Mouse (Mus musculus): ENCODE data around the gene Avpr1b. TPM values are rescaled to one million over a fixed set of nuclear protein-coding genes. Genes with fewer than 3 reads are reported as not detected.

Avpr1b gene
- 0.11 TPM for polyA plus RNA-seq (2014; fragmentation: Illumina TruSeq; extraction: RNeasy Lipid Tissue Mini Kit (QIAGEN cat#74804); ENCODE audit: low replicate concordance)

DNA sequence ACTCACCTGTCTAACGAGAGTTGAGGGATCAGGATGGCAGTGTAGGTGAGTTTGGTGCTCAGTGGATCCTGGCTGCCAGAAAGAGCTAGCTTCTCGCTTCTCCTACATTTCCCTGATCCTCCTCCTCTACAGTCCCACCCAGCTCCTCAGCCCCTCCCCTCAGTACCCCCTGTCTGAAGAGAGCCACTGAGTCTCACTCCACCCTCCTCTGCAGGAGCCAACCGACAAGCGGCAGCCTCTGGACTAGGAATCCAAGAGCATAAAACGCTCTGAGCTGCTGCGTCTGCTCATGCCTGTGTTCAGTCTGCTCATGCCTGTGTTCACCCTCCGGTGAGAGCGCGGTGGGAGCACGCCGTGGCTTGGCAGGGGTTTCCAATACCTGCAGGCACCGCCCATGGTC, at the start of gene Avpr1b:
Gene Avpr1b (plus strand): TSS at position 335 of the 400 bp plus-strand sequence.

DNA sequence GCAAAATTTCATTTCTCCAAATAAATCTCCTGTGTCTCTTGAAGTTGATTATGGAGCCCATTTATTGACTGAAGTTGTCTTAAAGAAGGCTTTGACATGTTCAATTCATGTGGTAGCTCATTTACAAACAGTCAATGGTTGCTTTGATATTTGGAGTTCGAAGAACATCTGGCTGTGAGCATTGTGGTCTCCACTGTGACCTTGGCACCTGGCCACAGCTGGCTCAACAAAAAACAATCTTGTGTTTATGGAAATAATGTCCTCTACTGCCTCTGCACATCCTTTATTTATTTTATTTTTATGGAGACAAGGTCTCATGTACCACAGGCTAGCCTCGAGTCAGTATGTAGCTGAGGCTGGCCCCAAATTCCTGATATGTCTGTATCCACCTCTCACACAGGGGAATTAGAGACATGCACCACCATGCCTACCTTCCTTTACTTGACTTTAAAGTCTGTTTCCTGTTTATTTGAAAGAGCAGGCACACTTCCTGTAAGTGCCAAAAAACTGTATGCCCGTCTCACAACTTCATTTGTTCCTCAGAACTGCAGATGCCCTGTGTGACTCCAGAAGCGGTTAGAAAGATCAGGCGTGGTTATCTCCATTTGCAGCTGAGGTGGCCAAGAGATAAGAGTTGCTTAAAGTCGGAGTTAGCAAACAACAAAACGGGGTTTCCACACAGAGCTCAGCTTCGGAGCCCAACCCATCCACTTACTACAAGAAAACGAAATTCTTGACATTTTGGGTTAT, 38.9 kb downstream of the Avpr1b start, which contains the start of gene Ctse:
Gene Ctse (plus strand): TSS at position 516 of the 750 bp plus-strand sequence.

Other genes starting within 250 kb of the Avpr1b start
- 4.3 TPM for gene Srgap2, start 71.9 kb upstream of the Avpr1b start, polyA plus RNA-seq (2014; fragmentation: Illumina TruSeq; extraction: RNeasy Lipid Tissue Mini Kit (QIAGEN cat#74804); ENCODE audit: low replicate concordance)
- 1.9 TPM for gene Fam72a, start 71.3 kb upstream of the Avpr1b start, polyA plus RNA-seq (2014; fragmentation: Illumina TruSeq; extraction: RNeasy Lipid Tissue Mini Kit (QIAGEN cat#74804); ENCODE audit: low replicate concordance)
- 1.7 TPM for gene Ctse, start 39.1 kb downstream of the Avpr1b start, polyA plus RNA-seq (2014; fragmentation: Illumina TruSeq; extraction: RNeasy Lipid Tissue Mini Kit (QIAGEN cat#74804); ENCODE audit: low replicate concordance)
- 2.6 TPM for gene Rab7b, start 89.5 kb downstream of the Avpr1b start, polyA plus RNA-seq (2014; fragmentation: Illumina TruSeq; extraction: RNeasy Lipid Tissue Mini Kit (QIAGEN cat#74804); ENCODE audit: low replicate concordance)
- not detected for gene Slc26a9, start 144.8 kb downstream of the Avpr1b start, polyA plus RNA-seq (2014; fragmentation: Illumina TruSeq; extraction: RNeasy Lipid Tissue Mini Kit (QIAGEN cat#74804); ENCODE audit: low replicate concordance)
- 33.3 TPM for gene Pm20d1, start 198.1 kb downstream of the Avpr1b start, polyA plus RNA-seq (2014; fragmentation: Illumina TruSeq; extraction: RNeasy Lipid Tissue Mini Kit (QIAGEN cat#74804); ENCODE audit: low replicate concordance)
- 1.9 TPM for gene Slc41a1, start 228.3 kb downstream of the Avpr1b start, polyA plus RNA-seq (2014; fragmentation: Illumina TruSeq; extraction: RNeasy Lipid Tissue Mini Kit (QIAGEN cat#74804); ENCODE audit: low replicate concordance)